Mouse (Mus musculus) CH12F3 (cell line): ENCODE measurements around the gene Ugt1a5.

Source experiments
- in situ Hi-C: fragments of 300-500 bp; cut with MboI; formaldehyde crosslinking; loops from 2 replicates; pipeline ENCODE4 v1.14.3; 2020; ENCODE audit warnings: low sequenced_read_pairs

Gene Ugt1a5

DNA sequence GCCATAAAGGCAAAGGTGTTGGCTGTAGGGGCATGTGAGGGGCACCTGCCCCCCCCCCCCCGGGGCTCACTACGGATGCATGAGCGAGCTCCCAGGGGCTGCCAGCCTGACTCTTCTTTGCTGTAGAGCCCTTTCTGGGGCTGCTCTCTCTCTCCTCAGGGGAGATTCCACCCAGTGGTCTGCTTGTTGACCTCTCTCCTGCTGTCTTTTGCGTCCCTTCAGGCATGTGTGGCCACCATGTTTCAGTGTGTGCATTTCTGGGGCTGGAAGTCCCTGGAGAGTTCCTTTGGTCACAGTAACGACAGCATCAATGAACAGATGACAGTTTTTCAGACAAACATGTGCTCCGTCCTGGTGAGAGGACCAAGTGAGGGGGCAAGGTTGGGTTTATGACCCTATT is 92.5 kb downstream of the Ugt1a5 start:
- in situ Hi-C loops: no loop called here

DNA sequence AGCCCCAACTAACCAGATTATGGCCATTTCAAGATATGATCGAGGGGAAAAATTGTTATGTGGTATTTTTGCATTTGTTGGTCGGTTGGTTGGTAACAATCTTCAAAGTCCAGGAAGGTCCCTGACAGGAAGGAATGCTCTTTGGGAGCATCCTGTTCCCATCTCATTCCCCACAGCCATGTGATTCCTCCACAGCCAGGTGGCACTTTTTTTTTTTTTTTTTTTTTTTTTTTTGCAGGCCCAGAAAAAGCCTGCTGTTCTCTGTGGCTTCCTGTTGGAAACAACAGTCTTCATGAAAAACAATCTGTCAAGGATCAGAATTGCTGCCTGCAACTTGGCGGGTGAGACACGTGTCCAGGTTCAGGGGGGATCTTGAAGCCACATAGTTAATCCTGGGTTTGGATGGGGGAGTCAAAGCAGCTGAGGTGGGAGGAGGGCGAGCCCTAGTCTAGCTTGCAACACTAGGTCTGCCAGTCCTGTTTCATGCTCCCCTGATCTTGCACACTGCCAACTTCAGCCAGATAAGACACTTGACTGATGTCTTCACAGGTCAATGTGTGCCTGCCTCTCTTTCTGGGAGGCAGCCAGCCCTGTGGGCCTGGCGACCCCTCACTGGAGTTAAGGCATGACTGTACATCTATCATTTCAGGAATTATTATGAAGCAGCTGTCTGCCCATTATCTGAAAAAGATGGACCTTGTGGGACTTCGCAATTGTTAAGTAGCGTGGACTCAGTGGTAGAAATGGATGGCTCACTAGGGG is 93.2 kb downstream of the Ugt1a5 start:
- in situ Hi-C loops: no loop called here

DNA sequence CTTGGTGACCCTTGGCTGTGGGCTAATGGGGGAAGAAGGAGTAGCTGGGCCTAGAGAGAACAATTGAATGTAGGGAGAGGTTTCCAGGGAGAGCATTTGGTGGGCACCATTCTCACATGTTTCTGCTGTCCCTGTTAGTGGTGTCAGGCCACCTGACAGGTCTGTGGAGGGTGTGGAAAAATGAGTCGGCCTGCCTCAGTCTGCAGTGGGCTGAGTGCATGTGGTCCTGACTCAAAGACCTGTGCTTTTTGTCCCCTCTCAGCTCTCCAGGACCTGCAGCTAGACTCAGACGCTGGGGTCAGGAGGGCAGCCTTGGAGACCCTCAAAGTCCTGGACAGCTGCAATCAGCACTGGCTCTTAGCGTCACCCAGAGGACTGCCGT is 93.8 kb downstream of the Ugt1a5 start:
- in situ Hi-C loops: no loop called here

DNA sequence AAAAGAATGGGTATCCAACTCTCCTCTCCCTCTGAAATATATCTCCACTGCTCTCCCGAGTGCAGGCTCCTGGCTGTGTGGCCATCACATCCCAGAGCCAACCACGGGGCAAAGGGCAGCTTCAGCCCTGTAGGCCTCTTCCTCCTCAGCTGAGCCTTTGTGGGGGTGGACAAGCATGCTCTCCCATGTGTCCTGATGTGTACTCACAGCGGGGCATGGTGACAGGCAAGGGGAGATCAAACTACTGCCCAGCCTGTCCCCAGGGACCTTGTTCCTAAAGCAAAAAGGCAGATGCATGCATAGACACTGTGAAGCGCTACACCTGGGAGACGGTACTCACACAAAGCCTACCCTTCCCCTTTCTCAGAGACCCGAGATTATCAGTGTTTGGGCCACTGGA is 94.3 kb downstream of the Ugt1a5 start:
- in situ Hi-C loops: no loop called here

DNA sequence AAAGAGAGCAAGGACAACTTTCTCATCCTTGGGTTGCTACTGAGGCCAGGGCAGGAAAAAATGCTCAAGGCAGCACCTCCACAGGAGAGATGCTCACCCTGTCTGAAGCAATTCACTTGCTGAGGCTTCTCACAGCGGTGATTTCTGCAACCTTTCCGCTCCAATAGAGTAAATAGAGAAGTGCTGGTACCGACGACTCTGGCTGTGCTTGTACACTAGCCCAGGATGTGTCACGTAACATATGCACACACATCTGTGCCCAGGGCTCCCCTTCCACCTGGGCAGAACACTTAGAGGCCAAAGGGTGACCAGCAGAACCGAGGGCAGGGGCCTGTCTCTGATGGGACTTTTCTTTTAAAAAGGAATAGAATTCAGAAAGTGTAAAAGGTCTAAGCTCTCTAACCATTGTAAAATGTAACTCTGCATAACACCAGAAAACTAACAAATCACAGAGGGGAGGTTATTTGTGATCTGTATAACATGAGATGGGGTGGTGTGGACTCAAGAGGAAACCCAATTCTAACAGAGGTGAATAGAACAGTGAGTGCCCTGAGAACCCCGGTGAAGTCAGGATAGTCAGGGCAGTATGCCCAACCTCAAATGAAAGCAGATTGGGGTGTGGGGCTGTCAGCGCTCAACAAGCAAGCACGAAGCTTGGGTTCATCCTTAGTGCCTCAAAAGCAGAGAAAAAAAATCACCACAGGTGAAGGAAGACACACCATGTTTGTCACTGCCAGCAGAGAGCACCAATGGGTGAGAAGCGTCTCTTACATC is 95.0 kb downstream of the Ugt1a5 start:
- in situ Hi-C loops: no loop called here

DNA sequence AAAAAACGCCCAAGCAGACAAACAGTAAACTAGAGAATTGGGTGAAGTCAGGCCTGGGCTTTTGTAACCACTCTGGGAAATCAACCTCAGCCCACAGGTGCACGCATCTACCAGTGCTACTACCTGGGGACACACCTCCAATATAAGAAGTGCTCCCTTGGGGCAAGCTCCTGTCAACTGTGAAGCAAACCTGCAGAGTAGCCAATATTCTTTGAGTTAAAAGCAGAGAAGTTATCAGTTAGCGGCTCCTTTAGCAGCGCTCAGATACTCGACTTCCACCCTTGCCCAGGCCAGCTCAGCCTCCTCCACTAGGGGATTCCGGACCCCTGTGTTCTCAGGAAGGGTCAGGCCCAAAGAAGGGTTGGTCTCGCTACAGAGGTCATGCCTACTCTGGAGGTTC is 95.9 kb downstream of the Ugt1a5 start:
- in situ Hi-C loops: no loop called here

DNA sequence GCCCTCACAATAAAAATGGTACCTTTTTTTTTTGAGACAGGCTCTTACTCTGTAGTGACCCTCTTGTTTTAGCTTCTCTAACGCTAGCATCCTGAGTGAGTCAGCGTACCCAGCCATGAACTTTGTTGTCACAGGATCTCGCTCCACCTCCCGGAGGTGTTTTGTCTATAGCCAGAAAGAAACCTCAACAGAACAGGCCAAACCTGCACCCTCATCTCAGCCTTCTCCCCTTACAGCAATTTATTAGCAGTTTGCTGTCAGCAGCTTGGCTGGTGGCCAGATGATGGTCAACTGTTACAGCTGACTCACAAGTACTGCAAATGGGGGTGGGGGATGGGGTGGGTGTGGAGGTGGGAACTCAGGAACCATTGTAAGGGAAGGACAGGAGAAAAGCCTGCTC is 96.4 kb downstream of the Ugt1a5 start:
- in situ Hi-C loops: no loop called here

DNA sequence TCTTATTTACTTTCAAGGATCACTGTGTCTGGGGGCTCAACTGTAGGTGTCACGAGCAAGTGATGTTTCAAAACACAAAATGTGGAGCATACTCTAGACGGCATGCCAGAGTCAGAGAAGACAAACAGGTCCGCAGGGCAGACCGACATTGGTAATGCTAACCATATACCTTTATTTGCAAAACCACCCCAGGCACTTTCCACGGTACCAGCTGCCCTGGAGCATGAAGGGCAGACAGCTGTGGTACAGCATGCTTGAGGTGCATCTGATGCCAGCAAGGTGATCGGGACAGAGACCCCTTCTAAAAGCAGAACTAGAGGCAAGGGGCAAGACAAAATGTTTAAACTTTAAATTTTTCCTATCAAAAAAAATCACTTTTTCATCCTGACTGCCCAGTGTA is 97.1 kb downstream of the Ugt1a5 start:
- in situ Hi-C loops: no loop called here

DNA sequence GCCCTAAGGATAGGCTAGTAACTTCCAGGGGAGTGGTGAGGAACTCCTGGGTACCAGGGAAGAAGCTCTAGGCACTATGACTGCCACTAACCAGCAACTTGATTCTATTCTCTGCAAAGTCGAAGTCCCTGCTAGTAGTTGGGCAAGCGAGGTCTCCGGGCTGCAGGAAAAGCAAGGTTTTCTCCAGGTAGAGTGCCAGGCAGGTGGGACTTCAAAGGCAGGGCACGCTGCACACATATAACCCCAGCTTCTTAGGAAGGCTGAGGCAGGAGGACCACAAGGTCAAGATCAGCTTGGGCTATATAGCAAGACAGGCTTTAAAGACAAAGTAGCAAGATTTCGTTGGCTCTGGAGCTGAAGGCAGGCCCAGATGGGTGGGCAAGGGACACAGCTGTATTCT is 98.0 kb downstream of the Ugt1a5 start:
- in situ Hi-C loops: no loop called here

DNA sequence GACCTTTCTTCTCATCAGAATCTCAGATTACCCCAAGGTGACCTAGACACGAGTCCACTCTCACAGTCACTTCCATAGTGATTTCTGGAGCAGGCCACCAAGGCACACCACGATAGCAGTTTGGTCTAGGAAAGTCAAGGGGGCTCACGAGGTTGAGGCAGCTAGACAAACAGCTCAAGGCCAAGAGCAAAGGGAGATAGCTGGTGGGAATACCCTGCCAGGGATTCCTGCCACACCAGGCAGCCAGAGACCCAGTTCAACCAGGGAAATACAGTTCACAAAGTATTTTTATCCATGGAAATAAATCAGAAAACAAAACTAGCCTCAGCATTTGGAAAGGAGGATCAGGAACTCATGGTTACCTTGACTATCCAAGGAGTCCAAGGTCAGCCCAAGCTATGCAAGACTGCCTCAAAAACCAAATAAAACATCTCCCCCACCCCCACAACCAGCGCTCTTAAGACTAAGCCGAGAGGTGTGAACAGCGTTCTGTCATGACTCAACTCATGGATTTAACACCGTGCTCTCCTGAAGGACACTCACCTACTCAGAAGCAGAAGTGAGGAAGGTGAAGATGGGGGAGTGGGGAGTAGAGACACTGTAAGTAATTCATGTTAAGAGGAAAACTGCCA is 98.5 kb downstream of the Ugt1a5 start:
- in situ Hi-C loops: no loop called here

DNA sequence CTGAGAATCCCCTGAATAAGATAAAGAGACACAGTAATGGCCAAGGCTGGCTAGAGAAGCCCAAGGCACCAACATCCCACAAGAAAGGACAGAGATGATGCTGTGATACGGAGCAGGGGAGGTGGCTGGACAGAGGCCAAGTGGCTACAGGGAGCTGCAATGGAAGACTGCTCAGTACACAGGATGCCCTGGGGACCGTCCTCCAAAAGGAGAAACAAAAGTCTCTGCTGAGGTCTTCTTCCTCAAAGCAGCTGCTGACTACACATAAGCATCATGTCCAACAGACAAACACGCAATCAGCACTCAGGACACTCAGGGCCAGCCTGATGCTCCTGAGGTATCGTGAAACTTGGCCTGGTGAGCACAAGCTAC is 99.0 kb downstream of the Ugt1a5 start:
- in situ Hi-C loops: no loop called here

DNA sequence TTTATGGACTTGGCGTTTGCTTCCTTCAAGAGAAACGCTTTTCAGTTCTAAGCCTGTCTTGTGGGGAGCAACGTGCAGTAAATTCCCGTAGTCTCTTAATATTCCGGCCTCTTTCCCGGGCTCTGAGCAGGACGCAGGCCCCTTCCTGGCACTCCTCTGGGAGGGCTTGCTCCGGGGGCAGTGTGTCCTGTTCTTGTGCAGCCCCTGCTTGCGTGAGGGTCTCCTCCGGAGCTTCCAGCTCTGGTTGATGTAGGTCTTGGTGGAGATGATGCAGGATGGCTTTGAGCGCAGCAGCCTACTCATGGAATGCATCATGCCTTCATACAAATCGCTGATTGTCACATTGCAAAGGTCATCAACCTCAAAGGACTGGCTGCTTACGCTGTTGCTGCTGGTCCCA is 100.3 kb downstream of the Ugt1a5 start:
- in situ Hi-C loops: no loop called here

DNA sequence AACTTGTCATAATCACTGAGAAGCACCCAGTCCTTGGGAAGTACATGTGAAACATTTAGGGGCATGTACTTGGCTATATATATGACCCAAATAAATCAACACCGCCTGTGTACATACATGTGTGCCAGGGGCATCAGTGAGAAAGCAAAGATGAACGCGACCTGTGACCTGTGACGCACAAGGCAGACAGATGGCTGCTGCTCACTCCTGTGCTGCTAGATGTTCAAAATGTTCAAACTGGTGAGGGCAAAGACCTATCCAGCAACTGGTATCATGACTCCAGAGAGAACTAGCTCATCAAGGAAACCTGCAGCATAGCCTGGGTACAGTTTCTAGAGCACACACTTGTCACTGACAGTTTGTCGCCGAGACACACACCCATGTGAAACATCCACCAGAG is 101.7 kb downstream of the Ugt1a5 start:
- in situ Hi-C loops: no loop called here

DNA sequence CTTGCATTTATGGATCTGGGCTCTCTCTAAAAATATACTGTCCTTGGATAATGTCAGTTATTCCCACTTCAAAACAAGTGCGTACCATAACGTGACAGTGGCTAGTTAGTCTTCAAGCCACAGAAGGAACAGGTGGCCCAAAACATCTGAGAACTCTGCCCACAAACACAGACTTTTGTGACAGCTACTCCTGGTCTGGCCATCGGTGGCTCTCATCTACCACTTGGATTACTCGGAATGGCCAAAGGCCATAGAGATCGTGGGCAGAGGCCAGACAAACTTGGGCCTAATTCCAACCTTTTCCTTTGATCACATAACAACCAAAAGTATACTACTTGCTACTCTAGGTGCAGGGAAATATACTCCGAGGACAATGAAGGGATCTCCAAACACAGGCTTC is 102.3 kb downstream of the Ugt1a5 start:
- in situ Hi-C loops: no loop called here
